Mouse (Mus musculus): ENCODE measurements around the gene Thyn1. TPM values are rescaled to one million over a fixed set of nuclear protein-coding genes. Genes with fewer than 3 reads are reported as not detected.

Thyn1 gene
- 34.0 TPM for polyA plus RNA-seq (2014; fragmentation: Illumina TruSeq; extraction: RNeasy Lipid Tissue Mini Kit (QIAGEN cat#74804); ENCODE audit: low replicate concordance)

GRCm38 (mm10) chr9:26999461-27000395 is at the start of gene Thyn1, which contains the start of gene Acad8:
TSS of gene Thyn1 (plus strand) at chr9:26999710.
TSS of gene Acad8 (minus strand) at chr9:26999566.

DNA sequence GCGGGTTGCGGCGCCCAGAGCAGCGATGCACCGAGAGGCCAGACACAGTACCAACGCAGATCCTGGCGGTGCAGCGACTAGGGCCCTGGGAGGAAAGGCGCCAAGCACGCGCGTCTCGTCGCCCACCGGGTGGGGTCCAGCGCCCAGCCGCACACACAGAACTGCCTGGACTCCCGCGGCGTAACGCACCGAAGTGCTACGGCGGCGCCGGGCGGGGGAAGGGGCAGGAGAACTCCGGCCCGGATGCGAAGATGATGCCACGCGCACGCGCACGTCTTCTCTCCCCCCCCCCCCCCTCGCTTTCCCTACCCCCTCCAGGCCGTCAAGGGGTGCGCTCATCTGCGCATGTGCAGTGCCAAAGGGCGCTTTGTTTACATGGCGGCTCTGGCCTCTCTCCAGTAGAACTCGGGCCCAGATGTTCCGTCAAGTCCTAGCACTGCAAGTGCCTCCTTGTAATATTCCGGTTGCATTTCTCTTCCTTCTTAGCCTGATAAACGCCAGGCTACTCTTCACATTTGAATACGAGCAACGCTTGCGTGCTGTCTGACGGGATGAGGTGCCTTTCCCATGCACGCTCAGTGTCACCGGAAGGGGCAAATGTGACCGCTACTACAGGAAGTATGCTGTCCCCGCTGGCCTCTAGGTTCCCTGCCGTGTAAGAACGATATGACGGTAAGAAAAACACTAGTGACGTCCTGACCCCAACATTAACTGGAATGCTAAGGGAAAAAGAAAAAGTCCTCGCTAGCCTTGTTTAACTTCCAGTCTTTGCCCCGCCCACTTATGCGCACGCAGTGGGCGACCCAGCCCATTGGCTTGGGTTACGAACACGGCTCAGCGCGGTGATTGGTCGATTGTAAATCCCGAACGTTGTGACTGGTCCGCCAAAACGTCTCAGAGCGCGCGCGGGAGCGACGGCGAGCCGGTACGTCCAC is 30.6 kb downstream of the Thyn1 start, which contains the start of the genes Vps26b and Ncapd3:
Gene Vps26b, minus strand, starts transcription at position 238 of the 935 bp plus-strand sequence.
Gene Ncapd3, plus strand, starts transcription at position 348 of the 935 bp plus-strand sequence.

Other genes with a start within 250 kb of the Thyn1 start
- gene Glb1l2, start 193.2 kb upstream of the Thyn1 start, polyA plus RNA-seq (2014; fragmentation: Illumina TruSeq; extraction: RNeasy Lipid Tissue Mini Kit (QIAGEN cat#74804); ENCODE audit: low replicate concordance): 1.5 TPM
- not detected for gene Glb1l3, start 138.8 kb upstream of the Thyn1 start, polyA plus RNA-seq (2014; fragmentation: Illumina TruSeq; extraction: RNeasy Lipid Tissue Mini Kit (QIAGEN cat#74804); ENCODE audit: low replicate concordance)
- not detected for gene Gm1110, start 76.6 kb upstream of the Thyn1 start, polyA plus RNA-seq (2014; fragmentation: Illumina TruSeq; extraction: RNeasy Lipid Tissue Mini Kit (QIAGEN cat#74804); ENCODE audit: low replicate concordance)
- 10.7 TPM for gene Acad8, start 144 bp upstream of the Thyn1 start, polyA plus RNA-seq (2014; fragmentation: Illumina TruSeq; extraction: RNeasy Lipid Tissue Mini Kit (QIAGEN cat#74804); ENCODE audit: low replicate concordance)
- gene Vps26b, start 30.4 kb downstream of the Thyn1 start, polyA plus RNA-seq (2014; fragmentation: Illumina TruSeq; extraction: RNeasy Lipid Tissue Mini Kit (QIAGEN cat#74804); ENCODE audit: low replicate concordance): 24.5 TPM
- gene Ncapd3, start 30.5 kb downstream of the Thyn1 start, polyA plus RNA-seq (2014; fragmentation: Illumina TruSeq; extraction: RNeasy Lipid Tissue Mini Kit (QIAGEN cat#74804); ENCODE audit: low replicate concordance): 29.7 TPM
- gene Jam3, start 155.7 kb downstream of the Thyn1 start, polyA plus RNA-seq (2014; fragmentation: Illumina TruSeq; extraction: RNeasy Lipid Tissue Mini Kit (QIAGEN cat#74804); ENCODE audit: low replicate concordance): 6.5 TPM

Data from small intestine, adult 10 weeks (tissue).